Mouse (Mus musculus): Measurements from ENCODE around the gene Klc3.

DNA sequence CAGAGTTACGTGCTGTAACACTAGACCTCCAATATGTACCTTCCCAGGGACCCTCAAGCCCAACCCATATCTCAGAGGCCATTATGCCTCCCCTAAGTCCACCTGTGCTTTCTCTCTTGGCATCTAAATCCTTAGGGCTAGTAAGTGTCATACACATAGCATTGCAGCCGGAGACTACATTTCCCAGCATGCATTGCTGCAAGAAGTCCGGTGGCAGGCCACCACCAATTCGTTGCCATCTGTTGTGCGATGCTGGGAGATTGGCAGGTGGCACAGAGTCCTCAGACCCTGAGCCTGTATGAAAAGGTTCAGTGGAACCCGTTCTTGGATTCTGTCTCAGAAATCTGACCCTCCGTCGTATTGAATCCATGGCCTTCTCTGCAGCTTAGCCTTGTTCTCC is 25.8 kb upstream of the Klc3 start:
- TF ChIP-seq POLR2A (IDR thresholded peaks at IDR 0.05; ENCODE audit: borderline replicate concordance, insufficient read depth, low read length) (no peak), CTCF (IDR thresholded peaks at IDR 0.05; ENCODE audit: borderline replicate concordance, insufficient read depth, low read depth, low read length) (no peak)
